Mouse (Mus musculus) stomach, postnatal 0 days (tissue): ENCODE results near the gene Gp1ba.

Experiments
- CTCF ChIP-seq: IDR thresholded peaks from 2 replicates; pipeline ENCODE4 v1.5.1; 2016; ENCODE audit warnings: antibody characterized with exemption, low read depth, mild to moderate bottlenecking, moderate library complexity
- EP300 ChIP-seq: optimal IDR thresholded peaks from 2 replicates; pipeline ENCODE3; 2016; ENCODE audit warnings: antibody characterized with exemption

DNA sequence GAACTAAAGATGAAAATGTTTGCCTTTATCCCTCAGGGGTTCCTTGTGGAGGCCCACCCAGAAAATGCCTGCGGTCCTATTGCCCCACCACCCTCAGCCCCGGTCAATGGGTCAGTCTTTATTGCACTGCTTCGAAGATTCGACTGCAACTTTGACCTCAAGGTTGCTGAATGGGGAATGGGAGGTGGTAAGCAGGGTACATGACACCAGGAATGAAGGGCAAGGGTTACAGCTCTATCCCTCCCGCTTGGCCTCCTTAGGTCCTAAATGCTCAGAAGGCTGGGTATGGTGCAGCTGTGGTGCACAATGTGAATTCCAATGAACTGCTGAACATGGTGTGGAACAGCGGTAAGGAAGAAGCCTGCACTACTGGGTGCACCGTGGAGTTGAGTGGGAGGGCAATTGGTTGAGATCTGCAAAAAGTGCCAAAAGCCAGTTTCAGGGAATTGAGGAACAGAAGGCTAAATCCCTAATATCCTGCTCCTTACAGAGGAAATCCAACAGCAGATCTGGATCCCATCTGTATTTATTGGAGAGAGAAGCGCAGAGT, 10.3 kb downstream of the Gp1ba start:
- TF ChIP-seq CTCF (no peak), EP300 (no peak)
